Mouse (Mus musculus) G1E (cell line): ENCODE data around the gene Rora.

ENCODE experiments used
- CTCF ChIP-seq: IDR thresholded peaks from 2 replicates; pipeline ENCODE4 v1.5.1; 2012; ENCODE audit warnings: low read depth, low read length, inconsistent platforms, mixed read lengths
- TAL1 ChIP-seq: conservative IDR thresholded peaks from 2 replicates; pipeline ENCODE4 v1.6.1; 2012; ENCODE audit warnings: low read depth, low read length, inconsistent platforms, mixed read lengths

DNA sequence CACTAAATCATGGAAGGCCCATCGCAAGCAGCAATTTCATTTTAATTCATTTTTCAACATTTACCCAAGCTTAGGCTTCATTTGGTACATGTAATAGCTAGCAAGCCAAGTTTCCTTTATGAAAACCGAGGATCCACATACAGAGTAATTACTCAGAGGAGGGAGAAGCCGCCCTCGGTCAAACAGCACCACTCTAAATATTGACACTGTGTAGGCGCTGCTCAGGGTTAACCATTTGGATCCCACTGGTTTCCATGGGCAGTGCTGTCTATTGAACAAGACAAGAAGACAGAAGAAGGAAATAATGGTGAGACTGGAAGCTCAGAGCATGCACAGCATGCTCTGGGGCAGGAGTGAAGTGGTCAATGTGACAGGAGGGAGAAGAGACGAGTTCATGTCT, 33.1 kb upstream of the Rora start:
- TF ChIP-seq CTCF (no peak), TAL1 (no peak)
